Mouse (Mus musculus) gastrocnemius, postnatal 25 days (tissue): ENCODE results near the gene Fancc. TPM values are rescaled to one million over a fixed set of nuclear protein-coding genes. Genes with fewer than 3 reads are reported as not detected.

Source experiments
- DNase-seq: peaks from one replicate; pipeline ENCODE4 v3.0.0; 2022
- total RNA-seq, 2 experiments: library from RNA; stranded (reverse); gene quantifications; 1 replicate in 1 of 2; 2 replicates in 1 of 2; pipeline ENCODE4 v1.2.3; 2021

Fancc gene
- total RNA-seq, 2 experiments from 2014 or later: 2.0 to 2.3 TPM

- no peak for DNase-seq
Observed at GRCm38 (mm10) chr13:63290126-63290525, 207.0 kb downstream of the Fancc start.

GRCm38 (mm10) chr13:63289687-63290086 is 207.4 kb downstream of the Fancc start:
- no peak for DNase-seq

GRCm38 (mm10) chr13:63289152-63289551 is 207.9 kb downstream of the Fancc start:
- no peak for DNase-seq

- no peak for DNase-seq
Observed at GRCm38 (mm10) chr13:63286483-63287102, 210.5 kb downstream of the Fancc start.

- DNase-seq: no peak
Observed at GRCm38 (mm10) chr13:63284748-63285147, 212.3 kb downstream of the Fancc start.

- DNase-seq: no peak
Observed at GRCm38 (mm10) chr13:63283236-63283635, 213.8 kb downstream of the Fancc start.

GRCm38 (mm10) chr13:63281206-63281605 is 215.9 kb downstream of the Fancc start:
- DNase-seq: no peak

- no peak for DNase-seq
Observed at GRCm38 (mm10) chr13:63280344-63280743, 216.7 kb downstream of the Fancc start.

- no peak for DNase-seq
Observed at GRCm38 (mm10) chr13:63279807-63280206, 217.3 kb downstream of the Fancc start.

- peak; percentile 54 for DNase-seq
Observed at GRCm38 (mm10) chr13:63278796-63279475, 218.1 kb downstream of the Fancc start.

- DNase-seq: no peak
Observed at GRCm38 (mm10) chr13:63278141-63278631, 218.9 kb downstream of the Fancc start.

GRCm38 (mm10) chr13:63277316-63277715 is 219.8 kb downstream of the Fancc start:
- no peak for DNase-seq

GRCm38 (mm10) chr13:63276389-63276788 is 220.7 kb downstream of the Fancc start:
- DNase-seq: no peak

- DNase-seq: no peak
Observed at GRCm38 (mm10) chr13:63274488-63275166, 222.5 kb downstream of the Fancc start.

GRCm38 (mm10) chr13:63273859-63274258 is 223.2 kb downstream of the Fancc start:
- DNase-seq: no peak

GRCm38 (mm10) chr13:63272602-63273229 is 224.4 kb downstream of the Fancc start:
- DNase-seq: peak; percentile 73

GRCm38 (mm10) chr13:63272017-63272601 is 225.0 kb downstream of the Fancc start:
- DNase-seq: no peak

- no peak for DNase-seq
Observed at GRCm38 (mm10) chr13:63270191-63270590, 226.9 kb downstream of the Fancc start.

GRCm38 (mm10) chr13:63268776-63269175 is 228.3 kb downstream of the Fancc start:
- no peak for DNase-seq

- DNase-seq: no peak
Observed at GRCm38 (mm10) chr13:63268371-63268770, 228.7 kb downstream of the Fancc start.

GRCm38 (mm10) chr13:63262168-63262957 is 234.7 kb downstream of the Fancc start:
- no peak for DNase-seq
